15 mouse cellular contexts compared by ENCODE assay signal in genomic region chr2:150999021-150999420, GRCm38 (mm10). TPM values are rescaled to one million over a fixed set of nuclear protein-coding genes. Genes with fewer than 3 reads are reported as not detected.
DNase-seq lines count a peak whose midpoint lies in the region; ATAC-seq and TF ChIP-seq lines count a peak whose summit lies in the region.
"Had no signal": no experiment of that assay in that cellular context is flagged by ENCODE, and none has a peak within 500 bp of the region (broad histone marks: within the 10 kb centered on the region; RNA-seq: fewer than 3 reads in every experiment).

No protein-coding gene starts in this region.

- peak; percentile 16; the same call in 1 of the 2 replicates for ATAC-seq in forebrain, embryonic 11.5 days (replicated peaks; ENCODE audit: low FRiP score)
- ATAC-seq in forebrain, embryonic 14.5 days: no peak
- ATAC-seq in lung, embryonic 14.5 days (ENCODE audit: insufficient read depth): no peak
- ATAC-seq: midbrain, embryonic 13.5 days had no signal

- no peak for TF ChIP-seq CTCF in lung, embryonic 14.5 days (IDR thresholded peaks at IDR 0.05; ENCODE audit: low read depth)
- TF ChIP-seq CTCF in lung, adult 2 months (IDR thresholded peaks at IDR 0.05; ENCODE audit: insufficient read depth, low read length): no peak

- H3K4me1 ChIP-seq in forebrain, embryonic 11.5 days (replicated peaks; ENCODE audit: control insufficient read depth, insufficient read depth, low read length): no peaks in the 10 kb centered on the region; the same call in 1 of the 2 replicates
- H3K4me1 ChIP-seq in forebrain, embryonic 14.5 days (ENCODE audit: control insufficient read depth, insufficient read depth, low read length): no peaks in the 10 kb centered on the region
- no peaks in the 10 kb centered on the region; the same call in 1 of the 2 replicates for H3K4me1 ChIP-seq in lung, embryonic 14.5 days (ENCODE audit: insufficient read depth)
- H3K4me1 ChIP-seq in limb, embryonic 10.5 days: peaks cover 22% of the 10 kb centered on the region
- H3K4me1 ChIP-seq in lung, adult 2 months (ENCODE audit: control insufficient read depth, insufficient read depth, low read length): no peaks in the 10 kb centered on the region

- no peak overlapping the region for H3K9ac ChIP-seq in forebrain, embryonic 11.5 days (ENCODE audit: low read length)
- H3K9ac ChIP-seq in forebrain, embryonic 14.5 days (ENCODE audit: low read length): no peak overlapping the region
- no peak overlapping the region for H3K9ac ChIP-seq in lung, embryonic 14.5 days
- H3K9ac ChIP-seq: limb, embryonic 15.5 days; midbrain, embryonic 13.5 days had no signal

- H3K9me3 ChIP-seq in forebrain, embryonic 11.5 days (ENCODE audit: control insufficient read depth, low read length): no peaks in the 10 kb centered on the region
- H3K9me3 ChIP-seq in forebrain, embryonic 14.5 days (replicated peaks; ENCODE audit: control insufficient read depth, low read length): no peaks in the 10 kb centered on the region
- no peaks in the 10 kb centered on the region for H3K9me3 ChIP-seq in lung, embryonic 14.5 days (ENCODE audit: low read depth, low read length)
- no peaks in the 10 kb centered on the region for H3K9me3 ChIP-seq in limb, embryonic 10.5 days (replicated peaks)
- H3K9me3 ChIP-seq: limb, embryonic 15.5 days; midbrain, embryonic 13.5 days had no signal

- no peak for DNase-seq in forebrain, embryonic 11.5 days (ENCODE audit: low spot score)
- DNase-seq in forebrain, embryonic 14.5 days (ENCODE audit: low spot score): no peak
- peak; percentile 14 for DNase-seq in lung, embryonic 14.5 days
- no peak for DNase-seq in lung, adult 18-20 months
- DNase-seq in limb, embryonic 10.5 days (ENCODE audit: low spot score): no peak
- peak; percentile 26 for DNase-seq in yolk sac, embryonic 10.5 days (ENCODE audit: low spot score)
- no peak for DNase-seq in lung, adult 2 months
- DNase-seq in left cerebral cortex, adult 8-10 months (ENCODE audit: low spot score in 2 of 2): no peak
- DNase-seq: adrenal gland, adult 2 months; cerebellum, postnatal 36 days; gastrocnemius, postnatal 10 days; lung, postnatal 10 days had no signal

- no peaks in the 10 kb centered on the region for H3K36me3 ChIP-seq in forebrain, embryonic 11.5 days (ENCODE audit: control insufficient read depth, insufficient read depth, low read length)
- no peaks in the 10 kb centered on the region for H3K36me3 ChIP-seq in forebrain, embryonic 14.5 days (ENCODE audit: control insufficient read depth, insufficient read depth, low read length)
- H3K36me3 ChIP-seq in lung, embryonic 14.5 days (ENCODE audit: insufficient read depth): 0 out of 2 replicates have a peak, but pooled peaks cover 5% of the 10 kb centered on the region
- no peaks in the 10 kb centered on the region for H3K36me3 ChIP-seq in limb, embryonic 10.5 days
- H3K36me3 ChIP-seq: limb, embryonic 15.5 days; midbrain, embryonic 13.5 days had no signal

- H3K27ac ChIP-seq in forebrain, embryonic 11.5 days (ENCODE audit: low read depth, low read length): no peak overlapping the region
- H3K27ac ChIP-seq in forebrain, embryonic 14.5 days (ENCODE audit: low read depth, low read length): no peak overlapping the region
- no peak overlapping the region for H3K27ac ChIP-seq in lung, embryonic 14.5 days (ENCODE audit: low read depth)
- peak overlapping the region; percentile 50; the same call in 1 of the 2 replicates for H3K27ac ChIP-seq in limb, embryonic 10.5 days
- H3K27ac ChIP-seq: limb, embryonic 15.5 days; midbrain, embryonic 13.5 days; stomach, postnatal 0 days had no signal

- no peak overlapping the region for H3K4me2 ChIP-seq in forebrain, embryonic 11.5 days (ENCODE audit: low read depth, low read length, severe bottlenecking)
- H3K4me2 ChIP-seq in forebrain, embryonic 14.5 days (ENCODE audit: low read length): no peak overlapping the region
- H3K4me2 ChIP-seq in lung, embryonic 14.5 days: no peak overlapping the region
- H3K4me2 ChIP-seq: limb, embryonic 15.5 days; midbrain, embryonic 13.5 days had no signal

- H3K4me3 ChIP-seq in forebrain, embryonic 11.5 days (ENCODE audit: low read depth, low read length): no peak overlapping the region
- H3K4me3 ChIP-seq in forebrain, embryonic 14.5 days (ENCODE audit: low read depth, low read length): no peak overlapping the region
- no peak overlapping the region for H3K4me3 ChIP-seq in lung, embryonic 14.5 days (ENCODE audit: low read depth, low read length)
- no peak overlapping the region for H3K4me3 ChIP-seq in limb, embryonic 10.5 days
- no peak overlapping the region for H3K4me3 ChIP-seq in lung, adult 2 months (replicated peaks; ENCODE audit: extremely low read depth, low read depth, low read length)
- H3K4me3 ChIP-seq: limb, embryonic 15.5 days; midbrain, embryonic 13.5 days had no signal

- WGBS in forebrain, embryonic 11.5 days: 49% methylated on average over 3 of the region's 3 CpGs
- WGBS in forebrain, embryonic 14.5 days: 68% methylated on average over 3 of the region's 3 CpGs
- 44% methylated on average over 3 of the region's 3 CpGs for WGBS in lung, embryonic 14.5 days
- 42% methylated on average over 3 of the region's 3 CpGs for WGBS in limb, embryonic 10.5 days
- WGBS in lung, adult 2 months: 66% methylated on average over 3 of the region's 3 CpGs

- no peaks in the 10 kb centered on the region for H3K27me3 ChIP-seq in forebrain, embryonic 11.5 days (ENCODE audit: control insufficient read depth, insufficient read depth, low read length)
- no peaks in the 10 kb centered on the region for H3K27me3 ChIP-seq in forebrain, embryonic 14.5 days (replicated peaks; ENCODE audit: control insufficient read depth, insufficient read depth, low read length)
- no peaks in the 10 kb centered on the region for H3K27me3 ChIP-seq in lung, embryonic 14.5 days (ENCODE audit: insufficient read depth, low read length)
- no peaks in the 10 kb centered on the region for H3K27me3 ChIP-seq in limb, embryonic 10.5 days (ENCODE audit: low read depth, poor library complexity, severe bottlenecking)
- H3K27me3 ChIP-seq: limb, embryonic 15.5 days; midbrain, embryonic 13.5 days had no signal

- TF ChIP-seq POLR2A in lung, adult 2 months (IDR thresholded peaks at IDR 0.05; ENCODE audit: borderline replicate concordance, extremely low read depth, low read depth, low read length): no peak

RNA-seq across cellular contexts. Expression of gene Ninl, which starts 40.2 kb away (rescaled TPM):
- 26.7 and 28.7 TPM in 2 replicates for polyA plus RNA-seq in forebrain, embryonic 11.5 days (2014; fragmentation: Nextera tagmentation; extraction: Ambion mirVana)
- 7.3 and 7.7 TPM in 2 replicates for polyA plus RNA-seq in forebrain, embryonic 14.5 days (2014; fragmentation: Nextera tagmentation; extraction: Ambion mirVana)
- polyA plus RNA-seq in lung, embryonic 14.5 days (2014; fragmentation: Nextera tagmentation; extraction: Ambion mirVana): 12.6 and 20.3 TPM in 2 replicates
- 21.5 and 22.6 TPM in 2 replicates for polyA plus RNA-seq in limb, embryonic 10.5 days (2016; fragmentation: Nextera tagmentation; extraction: Ambion mirVana)
- 2.0 and 2.2 TPM in 2 replicates for polyA plus RNA-seq in lung, adult 2 months (2012; rRNA removed)
- 10 to 100 TPM in 1 of 4 experiments, 1 to 10 TPM in 3; 5.8 to 10.5 (median 7.6) TPM for total RNA-seq in left cerebral cortex, adult 8-10 months (2022)

RNA-seq across cellular contexts. Expression of gene Nanp, which starts 40.2 kb away (rescaled TPM):
- polyA plus RNA-seq in forebrain, embryonic 11.5 days (2014; fragmentation: Nextera tagmentation; extraction: Ambion mirVana): 46.5 and 51.9 TPM in 2 replicates
- 38.1 and 38.3 TPM in 2 replicates for polyA plus RNA-seq in forebrain, embryonic 14.5 days (2014; fragmentation: Nextera tagmentation; extraction: Ambion mirVana)
- polyA plus RNA-seq in lung, embryonic 14.5 days (2014; fragmentation: Nextera tagmentation; extraction: Ambion mirVana): 48.5 and 49.9 TPM in 2 replicates
- polyA plus RNA-seq in limb, embryonic 10.5 days (2016; fragmentation: Nextera tagmentation; extraction: Ambion mirVana): 53.8 and 54.4 TPM in 2 replicates
- 0.83 and 1.8 TPM in 2 replicates for polyA plus RNA-seq in lung, adult 2 months (2012; rRNA removed)
- 10 to 100 TPM; 23.4 to 27.2 (median 26.3) TPM for total RNA-seq in left cerebral cortex, adult 8-10 months (2022)

Comparison
In these comparisons a context has a peak if more than half of its experiments do, and no peak if none do; other contexts are left out.
1. DNase-seq: peak in lung, embryonic 14.5 days (single experiment) and yolk sac, embryonic 10.5 days (single experiment); none in forebrain, embryonic 11.5 days (single experiment), forebrain, embryonic 14.5 days (single experiment), lung, adult 18-20 months (0 of 2), limb, embryonic 10.5 days (single experiment), lung, adult 2 months (single experiment) and left cerebral cortex, adult 8-10 months (0 of 2).
2. RNA of gene Nanp, which starts 40.2 kb away (polyA plus RNA-seq): 53.8 to 54.4 TPM in limb, embryonic 10.5 days, 46.5 to 51.9 TPM in forebrain, embryonic 11.5 days, 48.5 to 49.9 TPM in lung, embryonic 14.5 days and 38.1 to 38.3 TPM in forebrain, embryonic 14.5 days; 0.83 to 1.8 TPM in lung, adult 2 months; every median in the first group is over 10 times any median in the second.